Mouse (Mus musculus) CD4-positive, CD25-positive, alpha-beta regulatory T cell, adult 2 months (primary cell): Measurements from ENCODE around the gene Col24a1.

Experiments used
- DNase-seq: peaks from one replicate; pipeline ENCODE4 v3.0.0-alpha.2; 2012; ENCODE audit warnings: low read depth, low spot score

The Col24a1 gene

GRCm38 (mm10) chr3:145559675-145560074, 267.4 kb downstream of the Col24a1 start:
- DNase-seq = no peak

GRCm38 (mm10) chr3:145560117-145560516, 267.8 kb downstream of the Col24a1 start:
- DNase-seq = no peak

- no peak for DNase-seq
Measured at GRCm38 (mm10) chr3:145574468-145574867, 282.2 kb downstream of the Col24a1 start.

GRCm38 (mm10) chr3:145575340-145575739, 283.1 kb downstream of the Col24a1 start:
- DNase-seq = no peak

- peak; percentile 96 for DNase-seq
Measured at GRCm38 (mm10) chr3:145575743-145576481, 283.6 kb downstream of the Col24a1 start, which contains the start of gene Znhit6. TSS of gene Znhit6 (plus strand) at chr3:145576205.

- DNase-seq = no peak
Measured at GRCm38 (mm10) chr3:145576482-145576822, 284.2 kb downstream of the Col24a1 start.

- no peak for DNase-seq
Measured at GRCm38 (mm10) chr3:145576876-145577275, 284.6 kb downstream of the Col24a1 start.

GRCm38 (mm10) chr3:145583043-145583442, 290.8 kb downstream of the Col24a1 start:
- no peak for DNase-seq

GRCm38 (mm10) chr3:145583522-145584200, 291.4 kb downstream of the Col24a1 start:
- peak; percentile 12 for DNase-seq

GRCm38 (mm10) chr3:145590562-145590961, 298.3 kb downstream of the Col24a1 start:
- no peak for DNase-seq

GRCm38 (mm10) chr3:145591841-145592542, 299.7 kb downstream of the Col24a1 start:
- no peak for DNase-seq

GRCm38 (mm10) chr3:145595354-145595753, 303.1 kb downstream of the Col24a1 start:
- DNase-seq = peak; percentile 57

GRCm38 (mm10) chr3:145599059-145599458, 306.8 kb downstream of the Col24a1 start:
- DNase-seq = no peak

GRCm38 (mm10) chr3:145600801-145601200, 308.5 kb downstream of the Col24a1 start:
- no peak for DNase-seq

GRCm38 (mm10) chr3:145601345-145601744, 309.1 kb downstream of the Col24a1 start:
- no peak for DNase-seq
